Mouse (Mus musculus) ES-E14 (cell line): ENCODE data around the gene Pla2g4a.

Experiments
- HCFC1 ChIP-seq: IDR thresholded peaks from 2 replicates; pipeline ENCODE4 v1.6.1; 2012; ENCODE audit warnings: low read length, inconsistent platforms, borderline replicate concordance; ENCODE audit not compliant: insufficient read depth
- MAFK ChIP-seq: IDR thresholded peaks from 2 replicates; pipeline ENCODE4 v1.6.1; 2014; ENCODE audit warnings: mild to moderate bottlenecking, low read depth, low read length, inconsistent platforms; ENCODE audit not compliant: insufficient read depth
- ZC3H11A ChIP-seq: IDR thresholded peaks from 2 replicates; pipeline ENCODE4 v1.6.1; 2012; ENCODE audit warnings: low read depth, mild to moderate bottlenecking, inconsistent platforms, low read length, borderline replicate concordance

GRCm38 (mm10) chr1:149862801-149863200 lies 98.3 kb downstream of the Pla2g4a start:
- TF ChIP-seq ZC3H11A (no peak), HCFC1 (no peak), MAFK (no peak)
